Mouse (Mus musculus) kidney, postnatal 4 days (tissue): ENCODE data around the gene Ostm1.

Source experiments
- DNase-seq, 2 experiments: peaks; one replicate each; pipeline ENCODE4 v3.0.0; 2021; ENCODE audit warnings: mixed read lengths in 2 of 2

Gene Ostm1

DNA sequence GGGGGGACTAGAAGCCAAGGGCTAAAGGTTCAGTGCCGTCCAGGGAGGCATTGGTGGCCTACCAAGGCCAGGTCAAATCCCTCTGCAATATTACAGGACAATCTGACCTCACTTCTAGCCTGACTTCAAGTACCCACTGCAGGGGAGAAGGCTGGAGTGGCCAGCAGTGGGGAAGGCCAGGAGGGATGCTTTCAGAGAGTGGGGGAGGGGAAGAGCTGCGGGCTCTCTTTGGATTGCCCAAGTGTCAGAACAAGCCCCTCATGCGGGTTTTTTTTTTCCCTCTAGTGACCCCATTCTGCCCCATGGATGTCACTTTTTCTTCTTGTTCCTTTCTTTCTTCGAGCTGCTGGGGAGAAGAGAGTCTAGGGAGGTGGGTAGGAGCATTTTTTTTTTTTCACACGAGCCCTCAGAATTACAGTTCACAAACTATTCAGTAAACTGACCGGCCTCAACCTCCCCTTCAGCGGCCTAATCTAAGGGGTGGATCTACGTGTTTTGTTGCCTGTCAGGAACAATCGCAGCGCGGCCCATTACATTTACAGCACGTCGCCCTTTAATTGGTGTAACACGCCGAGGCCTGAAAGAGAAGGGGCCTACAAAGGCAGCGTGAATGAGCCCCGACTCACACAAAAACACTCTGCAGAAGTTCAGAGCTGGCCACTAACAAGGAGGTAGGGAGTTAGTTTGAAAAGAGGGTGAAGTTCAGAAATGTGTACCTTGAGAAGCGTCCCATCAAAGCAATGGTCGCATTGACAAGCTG, 47.2 kb downstream of the Ostm1 start:
- DNase-seq: no peak

DNA sequence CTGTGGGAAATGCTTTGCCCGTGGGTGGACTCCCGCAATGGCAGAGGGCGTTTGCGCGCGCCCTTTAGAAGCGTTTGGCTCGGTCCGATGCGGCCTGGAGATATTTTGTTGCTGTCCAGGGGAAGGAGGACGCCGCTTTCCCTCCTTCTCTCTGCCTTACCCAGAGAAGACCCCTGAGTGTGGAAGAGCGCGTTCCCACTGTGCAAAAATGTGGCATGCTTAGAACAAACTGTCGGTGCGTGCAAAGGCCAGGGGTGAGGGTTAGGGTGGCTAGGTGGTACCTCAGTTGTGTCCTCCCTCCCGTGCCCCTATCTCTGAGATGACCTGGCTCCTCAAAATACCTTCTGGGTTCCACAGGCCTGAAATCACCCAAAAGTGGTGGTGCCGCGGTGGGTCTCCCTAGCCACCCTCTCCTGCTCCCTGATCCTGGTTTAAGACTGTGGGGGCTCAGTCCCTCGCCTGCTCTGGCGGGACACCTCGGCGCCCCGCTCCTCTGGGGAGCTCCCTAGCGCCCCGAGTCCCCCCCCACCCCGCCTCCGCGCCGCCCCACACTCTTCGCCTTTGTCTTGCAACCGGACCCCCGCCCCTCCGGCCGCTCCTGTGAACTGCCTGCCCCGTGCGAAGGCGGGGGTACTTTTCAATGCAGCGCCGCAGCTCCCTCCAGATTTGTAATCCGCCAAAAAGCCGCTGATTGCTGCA, 48.3 kb downstream of the Ostm1 start:
- DNase-seq: peak; percentile 21 to 34

DNA sequence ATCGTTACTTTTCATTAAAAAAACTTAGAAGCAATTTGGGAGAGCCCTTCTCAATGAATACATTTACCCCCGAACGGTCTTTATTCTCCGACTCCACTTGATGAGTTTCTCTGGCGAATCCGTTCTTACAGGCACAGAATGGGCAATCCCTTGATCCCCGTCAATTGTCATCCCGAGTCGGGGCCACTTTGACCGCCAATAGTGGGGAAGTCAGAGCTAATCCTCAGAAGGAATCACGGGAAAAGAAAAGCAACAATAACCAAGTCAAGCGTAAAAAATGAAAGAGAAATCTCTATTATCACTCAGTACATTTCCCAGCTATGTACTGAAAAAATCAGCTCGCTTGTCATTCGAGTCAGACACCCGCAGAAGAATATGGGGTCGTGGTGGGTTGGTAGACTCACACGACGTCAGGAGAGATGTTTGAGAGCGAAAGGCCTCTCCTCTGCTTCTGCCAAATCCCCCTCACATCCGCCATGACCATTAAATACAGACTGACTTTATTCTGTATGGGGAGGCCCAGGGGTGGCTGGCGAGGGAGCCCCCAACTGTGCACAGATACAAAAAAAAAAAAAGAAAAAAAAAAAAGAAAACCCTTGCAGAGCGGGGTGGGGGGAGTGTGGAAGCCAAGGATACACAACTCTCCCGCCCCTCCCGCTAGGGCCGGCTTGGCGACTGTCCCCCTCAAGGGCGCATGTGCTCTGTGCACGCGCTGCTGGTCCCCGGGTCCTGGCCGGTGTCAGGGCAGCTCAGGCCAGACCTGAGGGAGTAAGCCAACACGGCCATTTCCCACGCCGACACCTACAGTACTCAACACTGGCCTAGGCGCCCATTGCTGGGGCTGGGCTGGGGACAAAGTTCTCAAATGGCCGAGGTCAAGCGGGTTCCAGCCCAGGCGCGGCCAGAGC, 49.1 kb downstream of the Ostm1 start:
- peak in 1 of 2 experiments; percentile 23 for DNase-seq

DNA sequence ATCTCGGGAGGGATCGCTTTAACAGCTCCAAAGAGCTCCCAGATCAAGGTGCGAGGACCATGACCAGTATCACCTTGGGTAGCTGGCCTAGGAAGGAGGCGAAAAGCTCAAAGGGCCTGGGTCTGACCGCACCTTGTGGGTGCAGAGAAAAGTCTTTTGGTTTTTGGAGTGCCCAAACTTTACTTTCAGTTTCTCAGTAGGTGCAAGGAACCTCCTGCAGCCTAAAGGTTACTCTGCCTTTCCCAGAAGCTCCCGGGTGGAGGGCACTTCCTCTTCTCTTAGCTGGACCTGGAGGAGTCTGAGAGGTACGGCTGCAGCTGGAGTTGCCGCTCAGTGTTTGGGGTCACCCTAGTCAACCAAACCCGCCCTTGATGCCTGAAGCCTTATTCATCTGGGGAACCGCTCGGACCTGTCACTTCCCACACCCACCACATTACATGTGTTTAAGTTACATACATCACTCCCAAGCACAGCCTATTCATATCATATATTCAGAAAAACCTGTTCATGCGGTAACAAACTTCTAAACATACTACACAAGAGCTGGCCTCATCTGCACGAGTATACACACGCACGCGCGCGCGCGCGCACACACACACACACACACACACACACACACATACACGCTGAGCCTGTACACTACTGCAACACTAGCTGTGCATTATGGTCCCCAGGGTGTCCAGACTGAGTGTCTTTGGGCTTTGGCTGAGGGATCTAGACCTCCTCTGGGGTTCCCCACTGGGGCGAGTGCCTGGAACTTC, 49.9 kb downstream of the Ostm1 start:
- DNase-seq: peak; percentile 13 to 38

DNA sequence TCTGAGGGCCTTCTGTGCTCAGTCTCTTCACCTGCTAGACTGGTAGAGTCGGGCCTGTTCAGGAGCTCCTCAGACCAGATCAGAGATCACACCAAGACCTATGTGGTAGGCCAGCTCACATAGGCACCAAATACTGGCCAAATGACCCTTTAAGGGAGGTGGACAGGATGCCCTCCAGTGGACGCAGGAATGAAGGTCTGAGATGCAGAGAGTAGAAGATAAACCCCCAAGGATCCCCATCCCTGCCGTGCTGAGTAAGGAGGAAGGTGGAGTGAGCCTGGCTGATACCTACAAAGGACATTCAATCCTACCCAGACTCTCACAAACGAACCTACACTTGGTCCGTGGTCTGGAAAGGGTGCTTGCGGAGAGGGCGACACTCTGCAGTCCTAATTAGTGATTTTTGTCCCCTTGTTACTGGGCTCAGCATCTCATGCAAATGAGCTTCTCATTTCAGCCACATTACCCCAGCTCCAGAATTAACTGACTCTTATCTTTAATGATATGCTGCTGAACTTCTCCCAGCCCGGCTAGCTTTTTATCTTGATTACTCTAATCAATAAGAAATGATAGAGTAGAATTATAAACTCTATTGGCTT, 50.6 kb downstream of the Ostm1 start:
- no peak for DNase-seq

DNA sequence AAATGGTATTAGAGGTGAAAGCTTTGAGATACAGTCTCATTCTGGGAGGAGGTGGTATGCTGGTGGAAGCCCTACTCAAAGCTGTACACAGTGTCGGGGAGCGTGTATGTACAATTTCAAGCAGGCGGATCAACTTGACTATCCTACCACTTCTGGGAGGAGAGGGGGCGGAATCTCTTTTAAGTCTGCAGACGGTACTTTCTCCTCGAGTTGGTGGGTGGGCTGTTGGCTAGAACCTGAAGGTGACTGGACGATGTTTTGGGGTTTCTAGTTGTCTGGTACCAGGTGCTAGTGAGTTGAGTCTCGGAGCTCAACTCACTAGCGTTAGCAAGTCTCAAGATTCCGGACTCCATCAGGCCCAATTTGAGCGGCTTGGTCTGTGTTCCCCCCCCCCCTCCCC, 51.4 kb downstream of the Ostm1 start:
- DNase-seq: no peak

DNA sequence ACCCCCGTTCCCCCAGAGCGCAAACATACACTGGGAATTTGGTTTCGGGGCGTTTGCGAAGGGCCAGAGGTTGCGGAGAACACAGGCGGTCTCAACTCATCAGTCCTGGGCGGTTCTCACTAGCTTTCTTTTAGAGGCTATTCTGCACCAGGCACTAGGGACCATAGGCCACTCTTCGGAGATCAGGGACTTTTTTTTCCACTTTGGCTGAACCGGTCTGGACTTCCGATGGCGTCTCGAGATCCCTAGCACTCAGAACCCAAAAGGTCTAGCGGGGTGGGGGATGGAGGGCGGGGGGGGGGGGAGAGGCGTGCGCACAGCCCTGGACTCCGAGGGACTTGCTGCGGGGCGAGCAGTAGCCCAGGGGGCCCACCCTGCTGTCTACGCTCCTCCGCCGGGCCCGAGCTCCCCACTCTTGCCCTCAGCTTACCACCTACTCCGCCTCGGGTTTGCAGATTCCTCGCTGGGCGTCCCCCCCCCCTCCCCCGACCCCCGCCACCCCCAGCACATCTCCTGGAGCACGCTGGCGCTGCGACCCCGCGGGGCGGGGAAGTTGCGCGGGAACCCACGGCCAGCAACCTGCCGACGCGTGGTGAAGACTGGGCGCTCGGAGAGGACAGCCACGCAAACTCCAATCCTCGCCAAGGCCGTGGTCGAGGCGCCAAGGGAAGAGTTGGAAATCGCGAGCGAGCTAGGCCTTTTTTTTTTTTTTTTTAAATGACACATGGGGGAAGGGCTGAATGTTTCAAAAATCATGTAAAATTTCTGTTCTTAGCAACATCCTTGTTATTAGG, 52.1 kb downstream of the Ostm1 start:
- DNase-seq: no peak

DNA sequence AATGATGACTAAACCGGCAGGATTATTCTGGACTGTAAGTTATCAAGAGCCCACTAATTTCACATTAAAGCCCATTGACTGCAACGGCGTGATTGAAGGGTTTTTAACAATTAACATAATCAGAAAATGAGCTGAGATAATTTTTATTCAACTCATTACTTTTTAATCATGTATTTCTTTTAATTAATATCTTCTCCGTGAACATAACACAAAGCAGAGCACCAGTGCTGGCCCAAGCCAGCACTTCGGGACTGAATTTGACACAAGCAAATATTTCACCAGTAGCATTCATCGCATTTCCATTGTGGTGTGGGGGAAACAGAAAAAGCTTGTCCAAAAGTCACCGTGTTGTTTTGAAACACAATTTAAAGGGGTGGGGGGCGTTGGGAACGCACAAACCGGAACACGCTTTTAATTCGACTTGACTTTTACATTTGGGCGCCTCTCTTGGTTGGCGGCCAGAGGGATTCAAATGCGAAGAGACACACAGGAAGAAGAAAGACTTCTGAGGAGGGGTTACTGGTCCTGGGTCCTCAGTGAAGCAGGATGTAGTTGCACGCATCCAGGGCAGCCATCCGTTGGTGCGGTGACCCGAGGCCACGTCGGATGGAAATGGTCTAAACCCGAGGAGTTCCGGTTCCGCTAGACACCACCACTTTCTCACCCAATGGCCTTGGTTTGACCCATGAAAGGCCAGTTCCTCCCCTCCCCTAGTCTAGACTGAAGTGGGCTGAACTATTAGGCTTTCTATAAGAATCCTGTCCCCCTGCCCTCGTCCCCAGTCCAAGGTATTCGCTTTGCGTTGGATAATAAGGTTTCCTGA, 52.9 kb downstream of the Ostm1 start:
- DNase-seq: peak; percentile 18 to 33

DNA sequence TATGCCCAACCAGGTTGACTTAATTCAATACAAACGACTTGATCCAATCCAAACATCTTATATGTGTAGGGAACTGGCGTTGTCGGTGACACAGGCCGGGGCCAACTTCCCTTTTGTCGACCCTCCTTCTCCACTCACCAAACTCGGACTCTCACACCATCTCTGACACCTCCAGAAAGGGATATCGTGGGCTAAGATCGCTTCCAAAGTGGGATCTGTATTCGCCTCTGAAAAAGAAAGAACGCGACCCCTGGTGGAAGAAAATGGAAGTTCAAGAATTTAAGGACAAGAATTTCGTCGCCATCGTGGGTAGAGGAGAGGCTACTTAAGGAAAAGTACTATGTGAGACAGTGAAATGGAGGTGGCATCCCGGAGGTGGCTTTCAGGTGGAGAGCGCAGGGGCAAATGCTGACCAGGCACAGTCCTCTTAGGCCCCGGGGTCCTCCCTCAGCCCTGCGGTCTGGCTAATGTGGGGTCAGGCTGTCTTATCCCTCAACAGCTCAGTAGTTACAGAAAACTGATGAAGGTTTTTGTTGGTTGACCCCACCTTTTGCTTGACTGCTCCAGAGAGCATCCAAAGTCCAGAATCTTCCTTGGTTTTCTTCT, 53.7 kb downstream of the Ostm1 start:
- peak; percentile 38 to 59 for DNase-seq

DNA sequence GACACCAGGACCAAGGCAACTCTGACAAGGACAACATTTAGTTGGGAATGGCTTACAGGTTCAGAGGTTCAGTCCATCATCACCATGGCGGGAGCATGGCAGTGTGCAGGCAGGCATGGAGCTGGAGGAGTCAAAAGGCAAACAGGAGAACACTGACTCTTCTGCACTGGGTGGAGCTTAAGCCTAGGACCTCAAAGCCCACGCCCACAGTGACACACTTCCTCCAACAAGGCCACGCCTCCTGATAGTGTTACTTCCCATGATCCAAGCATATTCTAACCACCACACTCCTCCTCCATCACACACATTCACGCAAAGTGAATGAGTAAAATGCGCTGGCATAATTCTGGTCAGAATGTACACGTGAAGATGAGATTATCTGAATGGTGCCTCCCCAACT, 56.2 kb downstream of the Ostm1 start:
- no peak for DNase-seq

DNA sequence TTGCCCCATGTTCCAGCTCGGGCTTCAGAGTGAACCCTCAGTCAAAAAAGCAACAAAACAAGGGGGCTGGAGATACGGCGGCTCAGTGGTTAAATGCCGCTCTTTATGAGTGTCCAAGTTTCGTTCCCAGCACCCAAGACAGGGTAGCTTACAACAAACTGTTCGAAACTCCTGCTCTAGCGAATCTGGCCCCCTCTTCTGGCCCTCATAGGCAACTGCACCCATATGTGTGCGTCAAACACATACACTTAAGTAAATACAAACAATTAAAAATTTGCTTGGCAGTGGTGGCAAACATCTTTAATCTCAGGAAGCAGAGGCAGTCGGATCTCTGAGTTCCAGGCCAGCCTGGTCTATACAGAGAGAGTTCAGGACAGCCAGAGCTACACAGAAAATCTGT, 60.0 kb downstream of the Ostm1 start:
- DNase-seq: no peak

DNA sequence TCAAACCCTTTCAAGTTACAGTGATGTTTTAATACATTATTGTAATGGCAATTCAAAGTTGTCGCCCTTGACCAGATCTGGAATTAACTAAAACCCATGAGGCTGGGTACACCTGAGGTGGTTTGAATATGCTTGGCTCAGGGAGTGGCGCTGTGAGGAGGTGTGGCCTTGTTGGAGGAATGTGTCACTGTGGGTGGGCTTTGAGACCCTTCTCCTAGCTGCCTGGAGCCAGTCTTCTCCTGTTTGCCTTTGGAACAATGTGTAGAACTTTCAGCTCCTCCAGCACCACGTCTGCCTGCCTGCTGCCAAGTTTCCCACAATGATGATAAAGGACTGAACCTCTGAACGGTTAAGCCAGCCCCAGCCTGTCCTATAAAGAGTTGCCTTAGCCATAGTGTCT, 62.7 kb downstream of the Ostm1 start:
- no peak for DNase-seq

DNA sequence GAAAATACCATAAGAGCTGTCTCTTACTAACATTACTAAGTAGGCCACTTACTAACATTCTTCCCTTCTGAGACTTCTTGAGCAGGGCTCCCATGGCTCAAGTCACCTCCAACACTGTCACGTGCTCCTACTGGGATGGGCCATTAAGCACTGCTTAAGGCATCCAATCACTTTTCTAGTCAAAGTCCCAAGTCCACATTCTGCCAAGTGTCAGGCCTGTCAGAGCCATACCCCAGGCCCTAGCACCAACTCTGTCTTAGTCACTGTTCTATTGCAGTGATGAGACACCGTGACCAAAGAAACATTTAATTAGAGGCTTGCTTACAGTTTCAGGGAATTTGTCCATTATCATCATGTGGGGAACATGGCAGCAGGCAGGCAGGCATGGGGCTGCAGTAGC, 78.3 kb downstream of the Ostm1 start:
- no peak for DNase-seq

DNA sequence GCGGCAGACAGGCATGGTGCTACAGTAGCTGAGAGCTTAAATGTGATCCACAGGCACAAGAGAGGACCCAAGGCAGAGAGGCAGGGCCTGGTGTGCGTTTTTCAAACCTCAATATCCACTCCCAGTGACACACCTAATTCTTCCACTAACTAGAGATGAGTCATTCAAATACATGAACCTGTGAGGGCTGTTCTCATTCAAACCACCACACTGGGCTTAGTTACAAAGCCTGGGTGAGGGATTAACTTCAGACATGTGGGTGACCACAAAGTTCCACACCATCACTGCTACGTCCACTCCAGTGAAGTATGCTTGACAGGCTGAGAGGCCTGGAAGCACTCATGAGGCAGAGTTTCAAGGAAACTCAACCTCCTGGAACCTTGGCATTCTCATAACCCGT, 86.3 kb downstream of the Ostm1 start:
- DNase-seq: no peak

DNA sequence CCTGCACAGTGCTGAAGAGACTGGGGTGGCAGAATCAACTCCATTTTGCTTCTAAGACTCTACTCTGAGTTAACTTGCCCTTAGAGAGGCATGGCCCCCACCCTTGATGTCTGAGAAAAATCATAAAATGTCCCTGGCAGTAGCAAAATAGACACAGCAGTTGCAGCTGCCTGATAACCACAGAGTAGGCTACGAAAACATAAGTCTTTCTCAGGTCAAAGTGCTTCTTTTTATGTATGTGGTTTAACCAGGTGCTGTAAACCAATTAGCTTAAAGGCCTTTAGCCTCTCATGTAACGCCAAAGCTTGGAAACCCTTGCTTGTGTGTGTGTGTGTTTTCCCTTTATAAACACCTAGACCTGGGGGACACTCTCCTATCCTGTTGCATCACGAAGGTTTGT, 89.2 kb downstream of the Ostm1 start:
- no peak for DNase-seq

DNA sequence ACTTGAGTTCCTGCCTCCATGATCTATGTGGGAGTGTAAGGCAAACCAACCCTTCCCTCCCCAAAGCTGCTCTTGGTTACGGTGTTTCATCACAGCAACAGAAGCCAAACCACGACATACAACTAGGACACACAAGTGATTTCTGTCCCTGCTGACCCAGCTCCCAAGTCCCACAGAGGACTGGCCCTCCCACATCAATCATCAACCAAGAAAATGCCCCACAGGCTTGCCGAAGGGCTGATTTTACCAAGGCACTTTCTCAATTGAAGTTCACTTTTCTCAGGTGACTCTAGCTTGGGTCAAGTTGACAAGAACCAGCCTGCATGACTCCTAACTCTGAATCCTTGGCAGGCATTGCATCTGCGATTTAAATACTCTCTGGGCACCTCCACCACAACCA, 91.9 kb downstream of the Ostm1 start:
- peak in 1 of 2 experiments; percentile 10 for DNase-seq

DNA sequence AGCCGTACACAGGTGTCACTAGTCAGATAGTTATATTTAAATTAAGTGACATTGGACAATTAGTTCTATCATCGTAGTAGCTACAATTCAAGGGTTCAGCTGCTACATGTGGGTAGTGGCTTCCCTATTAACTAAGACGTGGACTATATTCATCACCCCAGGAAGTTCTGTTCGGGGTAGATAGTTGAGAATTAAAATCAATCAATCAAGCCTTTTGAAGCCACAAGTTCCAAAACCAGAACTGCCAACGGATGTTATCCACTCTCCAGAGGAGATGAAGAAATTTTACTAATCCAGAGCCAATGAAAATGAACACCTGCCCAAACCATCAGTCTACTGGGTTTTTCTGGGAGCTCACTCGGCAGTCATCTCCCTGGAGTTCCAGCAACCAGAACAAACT, 94.7 kb downstream of the Ostm1 start:
- no peak for DNase-seq

DNA sequence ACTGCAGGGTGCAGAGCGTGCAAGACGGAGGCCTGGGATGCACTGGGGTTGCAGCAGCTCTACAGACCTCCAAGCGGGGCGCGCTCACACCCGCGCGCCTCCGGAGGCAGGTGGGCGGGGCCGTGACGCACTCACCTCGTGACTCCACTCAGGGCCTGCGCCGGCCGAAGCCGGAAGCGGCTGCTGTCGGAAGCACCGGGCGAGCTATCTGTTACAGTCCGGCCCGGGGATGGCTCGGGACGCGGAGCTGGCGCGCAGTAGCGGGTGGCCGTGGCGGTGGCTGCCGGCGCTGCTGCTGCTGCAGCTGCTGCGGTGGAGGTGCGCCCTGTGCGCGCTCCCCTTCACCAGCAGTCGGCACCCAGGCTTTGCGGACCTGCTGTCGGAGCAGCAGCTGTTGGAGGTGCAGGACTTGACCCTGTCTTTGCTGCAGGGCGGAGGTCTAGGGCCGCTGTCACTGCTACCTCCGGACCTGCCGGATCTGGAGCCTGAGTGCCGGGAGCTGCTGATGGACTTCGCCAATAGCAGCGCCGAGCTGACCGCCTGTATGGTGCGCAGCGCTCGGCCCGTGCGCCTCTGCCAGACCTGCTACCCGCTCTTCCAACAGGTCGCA, 95.2 kb downstream of the Ostm1 start:
- DNase-seq: peak; percentile 94 to 96

DNA sequence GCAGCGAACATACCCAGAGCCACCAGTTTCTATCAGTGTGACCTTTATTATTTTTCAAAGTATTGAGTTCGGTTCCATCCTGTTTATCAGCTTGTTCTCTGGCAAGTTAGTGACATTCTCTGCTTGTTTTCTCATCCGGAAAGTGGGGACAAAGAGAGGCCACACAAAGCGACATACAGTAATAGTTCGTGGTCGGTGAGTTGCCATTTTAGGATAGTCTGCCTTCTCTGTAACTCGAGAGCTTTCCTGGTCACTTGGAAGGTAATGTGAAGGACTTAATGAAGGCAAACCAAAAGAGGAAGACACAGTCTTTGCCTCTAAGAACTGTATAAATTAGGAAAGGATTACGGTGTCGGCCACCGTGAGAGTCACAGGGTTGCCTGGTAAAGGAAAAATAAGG, 96.0 kb downstream of the Ostm1 start:
- no peak for DNase-seq

DNA sequence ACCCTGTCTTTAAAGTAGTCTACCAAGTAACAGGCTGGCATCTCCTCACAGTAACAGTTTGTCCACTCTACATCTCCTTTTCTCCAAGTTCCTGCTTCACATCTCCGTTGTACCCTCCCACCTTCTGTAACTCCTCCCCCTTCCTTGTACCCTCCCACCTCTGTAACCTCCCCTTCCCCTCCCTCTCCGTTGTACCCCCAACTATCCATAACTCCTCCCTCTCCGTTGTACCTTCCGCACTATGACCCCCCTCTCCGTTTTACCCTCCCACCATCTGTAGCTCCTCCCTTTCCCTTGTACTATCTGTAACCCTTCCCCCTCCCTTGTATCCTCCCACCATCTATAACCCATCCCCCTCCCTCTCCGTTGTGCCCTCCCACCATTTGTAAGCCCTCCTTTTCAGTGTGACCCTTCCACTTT, 97.0 kb downstream of the Ostm1 start:
- DNase-seq: no peak
